9 mouse cellular contexts compared by ENCODE assay signal in genomic region chr10:81198230-81198629, GRCm38 (mm10). TPM values are rescaled to one million over a fixed set of nuclear protein-coding genes. Genes with fewer than 3 reads are reported as not detected.
DNase-seq lines count a peak whose midpoint lies in the region; ATAC-seq lines count a peak whose summit lies in the region.
"Had no signal": no experiment of that assay in that cellular context is flagged by ENCODE, and none has a peak within 500 bp of the region (broad histone marks: within the 10 kb centered on the region; RNA-seq: fewer than 3 reads in every experiment).

No protein-coding gene starts in this region.

- peak; percentile 67 to 85 for DNase-seq in frontal cortex, postnatal 36 days (ENCODE audit: low spot score in 2 of 2)
- DNase-seq in frontal cortex, postnatal 25 days (ENCODE audit: low spot score in 2 of 2): no peak
- peak; percentile 83 for DNase-seq in right cerebral cortex, adult 2 months (ENCODE audit: low spot score in 2 of 2)
- DNase-seq in right cerebral cortex, postnatal 36 days (ENCODE audit: low spot score in 2 of 2): no peak
- peak; percentile 81 to 87 for DNase-seq in cerebellum, postnatal 10 days
- DNase-seq in hindlimb bud, embryonic 11.5 days (ENCODE audit: extremely low spot score, low read depth, low spot score): peak; percentile 78
- DNase-seq in urinary bladder, adult 18-20 months (ENCODE audit: low spot score in 2 of 2): no peak

- peak; percentile 44; the same call in 1 of the 2 replicates for ATAC-seq in monocyte, adult 5-6 weeks (replicated peaks; ENCODE audit: insufficient number of reproducible peaks, low FRiP score, low TSS enrichment, poor library complexity, severe bottlenecking)

RNA-seq across cellular contexts. Expression of gene Nmrk2, which starts 3.6 kb away (rescaled TPM):
- not detected in 3 replicates for total RNA-seq in monocyte, adult 5-6 weeks (2017)

RNA-seq across cellular contexts. Expression of gene 4930442H23Rik, which starts 14.6 kb away (rescaled TPM):
- 0.49 TPM in 1 of 3 replicates, not detected in the others for total RNA-seq in monocyte, adult 5-6 weeks (2017)
- total RNA-seq: layer of hippocampus, postnatal 36 days had no signal

RNA-seq across cellular contexts. Expression of gene Dapk3, which starts 15.4 kb away (rescaled TPM):
- total RNA-seq in monocyte, adult 5-6 weeks (2017): 30.4 to 45.3 TPM (median 37.3 TPM) in 3 replicates

RNA-seq across cellular contexts. Expression of gene Eef2, which starts 21.8 kb away (rescaled TPM):
- 1,029 to 1,258 TPM (median 1,077 TPM) in 3 replicates for total RNA-seq in monocyte, adult 5-6 weeks (2017)

RNA-seq across cellular contexts. Expression of gene Pias4, which starts 30.5 kb away (rescaled TPM):
- 13.0 to 24.9 TPM (median 21.2 TPM) in 3 replicates for total RNA-seq in monocyte, adult 5-6 weeks (2017)

Comparison
In these comparisons a context has a peak if more than half of its experiments do, and no peak if none do; other contexts are left out.
1. DNase-seq: peak in frontal cortex, postnatal 36 days (2 of 2), right cerebral cortex, adult 2 months (2 of 2), cerebellum, postnatal 10 days (2 of 2) and hindlimb bud, embryonic 11.5 days (single experiment); none in frontal cortex, postnatal 25 days (0 of 2), right cerebral cortex, postnatal 36 days (0 of 2) and urinary bladder, adult 18-20 months (0 of 2).